Mouse (Mus musculus): ENCODE data around the gene Msn. TPM values are rescaled to one million over a fixed set of nuclear protein-coding genes. Genes with fewer than 3 reads are reported as not detected.

Gene Msn
- polyA plus RNA-seq (2015; fragmentation: Nextera tagmentation; extraction: Ambion mirVana), result 77.9 and 87.0 TPM in 2 replicates

GRCm38 (mm10) chrX:96095509-96096499 lies at the start of gene Msn:
TSS of gene Msn (plus strand) at chrX:96096042.
- 24% methylated on average over 41 of the region's 44 CpGs for WGBS
- ATAC-seq (ENCODE audit: low FRiP score, low read depth), result peak; percentile 89
- no peaks in the 10 kb centered on the region for H3K9me3 ChIP-seq
- H3K4me1 ChIP-seq, result 0 out of 2 replicates have a peak, but pooled peaks cover 5% of the 10 kb centered on the region
- peak within 1 kb of the TSS; percentile 63 for H3K27ac ChIP-seq
- no peaks in the 10 kb centered on the region for H3K36me3 ChIP-seq
- H3K27me3 ChIP-seq, result peaks cover 2% of the 10 kb centered on the region; the same call in 1 of the 2 replicates
- H3K9ac ChIP-seq, result peak within 1 kb of the TSS; percentile 71
- H3K4me3 ChIP-seq, result peak within 1 kb of the TSS; percentile 58
- H3K4me2 ChIP-seq (replicated peaks), result peak within 1 kb of the TSS; percentile 69

- no peak overlapping the region for H3K4me3 ChIP-seq
- H3K27ac ChIP-seq, result no peak overlapping the region
- H3K27me3 ChIP-seq, result no peaks in the 10 kb centered on the region; the same call in 1 of the 2 replicates
- H3K9me3 ChIP-seq, result no peaks in the 10 kb centered on the region
- 71% methylated on average over 1 of the region's 1 CpGs for WGBS
- H3K4me1 ChIP-seq, result no peaks in the 10 kb centered on the region
- no peak for ATAC-seq (ENCODE audit: low FRiP score, low read depth)
- H3K9ac ChIP-seq, result no peak overlapping the region
- no peaks in the 10 kb centered on the region for H3K36me3 ChIP-seq
- H3K4me2 ChIP-seq (replicated peaks), result no peak overlapping the region
Measured at GRCm38 (mm10) chrX:96052798-96053197, 43.0 kb upstream of the Msn start.

GRCm38 (mm10) chrX:96077747-96078146 lies 18.1 kb upstream of the Msn start:
- Histone ChIP-seq H3K4me3 (no peak overlapping the region), H3K9me3 (no peaks in the 10 kb centered on the region), H3K4me1 (no peaks in the 10 kb centered on the region), H3K27ac (no peak overlapping the region), H3K9ac (no peak overlapping the region), H3K36me3 (no peaks in the 10 kb centered on the region), H3K4me2 (replicated peaks) (no peak overlapping the region), H3K27me3 (no peaks in the 10 kb centered on the region)
- ATAC-seq (ENCODE audit: low FRiP score, low read depth), result no peak

GRCm38 (mm10) chrX:96086259-96086658 lies 9.6 kb upstream of the Msn start:
- H3K4me1 ChIP-seq, result no peaks in the 10 kb centered on the region
- no peaks in the 10 kb centered on the region for H3K27me3 ChIP-seq
- no peaks in the 10 kb centered on the region for H3K36me3 ChIP-seq
- H3K9me3 ChIP-seq, result no peaks in the 10 kb centered on the region
- no peak overlapping the region for H3K9ac ChIP-seq
- H3K4me2 ChIP-seq (replicated peaks), result no peak overlapping the region
- WGBS, result 46% methylated on average over 2 of the region's 2 CpGs
- H3K27ac ChIP-seq, result no peak overlapping the region
- H3K4me3 ChIP-seq, result no peak overlapping the region
- no peak for ATAC-seq (ENCODE audit: low FRiP score, low read depth)

- H3K36me3 ChIP-seq, result no peaks in the 10 kb centered on the region
- peak overlapping the region; percentile 69 for H3K4me2 ChIP-seq (replicated peaks)
- H3K9me3 ChIP-seq, result no peaks in the 10 kb centered on the region
- ATAC-seq (ENCODE audit: low FRiP score, low read depth), result no peak; the same call in 1 of the 2 replicates
- 17% methylated on average over 15 of the region's 15 CpGs for WGBS
- peak overlapping the region; percentile 63; the same call in 1 of the 2 replicates for H3K27ac ChIP-seq
- H3K4me3 ChIP-seq, result peak overlapping the region; percentile 58
- H3K4me1 ChIP-seq, result 0 out of 2 replicates have a peak, but pooled peaks cover 5% of the 10 kb centered on the region
- H3K27me3 ChIP-seq, result peaks cover 2% of the 10 kb centered on the region; the same call in 1 of the 2 replicates
- peak overlapping the region; percentile 71 for H3K9ac ChIP-seq
Measured at GRCm38 (mm10) chrX:96096513-96097210, 820 bp downstream of the Msn start.

- Histone ChIP-seq H3K4me2 (replicated peaks) (peak overlapping the region; percentile 69), H3K4me3 (peak overlapping the region; percentile 58), H3K27ac (no peak overlapping the region), H3K27me3 (peaks cover 2% of the 10 kb centered on the region; the same call in 1 of the 2 replicates), H3K4me1 (0 out of 2 replicates have a peak, but pooled peaks cover 5% of the 10 kb centered on the region), H3K36me3 (no peaks in the 10 kb centered on the region), H3K9me3 (no peaks in the 10 kb centered on the region), H3K9ac (no peak overlapping the region)
- no peak for ATAC-seq (ENCODE audit: low FRiP score, low read depth)
- 45% methylated on average over 5 of the region's 5 CpGs for WGBS
Measured at GRCm38 (mm10) chrX:96097491-96097970, 1.7 kb downstream of the Msn start.

GRCm38 (mm10) chrX:96099003-96099402 lies 3.2 kb downstream of the Msn start:
- 67% methylated on average over 2 of the region's 2 CpGs for WGBS
- ATAC-seq (ENCODE audit: low FRiP score, low read depth), result no peak
- H3K4me2 ChIP-seq (replicated peaks), result no peak overlapping the region

GRCm38 (mm10) chrX:96107427-96108291 lies 11.8 kb downstream of the Msn start:
- Histone ChIP-seq H3K9me3 (no peaks in the 10 kb centered on the region), H3K27me3 (no peaks in the 10 kb centered on the region), H3K27ac (no peak overlapping the region), H3K4me2 (replicated peaks) (no peak overlapping the region), H3K4me1 (no peaks in the 10 kb centered on the region), H3K36me3 (no peaks in the 10 kb centered on the region), H3K9ac (no peak overlapping the region), H3K4me3 (no peak overlapping the region)
- ATAC-seq (ENCODE audit: low FRiP score, low read depth), result peak; percentile 90
- WGBS, result 26% methylated on average over 3 of the region's 3 CpGs

More at GRCm38 (mm10) chrX:96099003-96099402, 3.2 kb downstream of the Msn start:
- H3K9ac ChIP-seq, result no peak overlapping the region
- 0 out of 2 replicates have a peak, but pooled peaks cover 5% of the 10 kb centered on the region for H3K4me1 ChIP-seq
- H3K9me3 ChIP-seq, result no peaks in the 10 kb centered on the region
- no peaks in the 10 kb centered on the region for H3K36me3 ChIP-seq
- H3K27ac ChIP-seq, result no peak overlapping the region
- peaks cover under 1% of the 10 kb centered on the region; the same call in 1 of the 2 replicates for H3K27me3 ChIP-seq
- no peak overlapping the region for H3K4me3 ChIP-seq

- no peaks in the 10 kb centered on the region for H3K9me3 ChIP-seq
- H3K4me3 ChIP-seq, result no peak overlapping the region
Measured at GRCm38 (mm10) chrX:96113106-96113634, 17.3 kb downstream of the Msn start.

GRCm38 (mm10) chrX:96115501-96115900 lies 19.7 kb downstream of the Msn start:
- ATAC-seq (ENCODE audit: low FRiP score, low read depth), result no peak
- no peaks in the 10 kb centered on the region for H3K27me3 ChIP-seq
- no peak overlapping the region for H3K9ac ChIP-seq
- no peak overlapping the region for H3K4me3 ChIP-seq
- no peak overlapping the region for H3K4me2 ChIP-seq (replicated peaks)
- no peak overlapping the region for H3K27ac ChIP-seq
- no peaks in the 10 kb centered on the region for H3K4me1 ChIP-seq
- no peaks in the 10 kb centered on the region for H3K36me3 ChIP-seq
- H3K9me3 ChIP-seq, result no peaks in the 10 kb centered on the region

More at GRCm38 (mm10) chrX:96113106-96113634, 17.3 kb downstream of the Msn start:
- no peak for ATAC-seq (ENCODE audit: low FRiP score, low read depth)
- H3K4me2 ChIP-seq (replicated peaks), result no peak overlapping the region
- H3K36me3 ChIP-seq, result no peaks in the 10 kb centered on the region
- no peak overlapping the region for H3K27ac ChIP-seq
- no peaks in the 10 kb centered on the region for H3K4me1 ChIP-seq
- no peaks in the 10 kb centered on the region for H3K27me3 ChIP-seq
- no peak overlapping the region for H3K9ac ChIP-seq

GRCm38 (mm10) chrX:96117366-96117765 lies 21.5 kb downstream of the Msn start:
- Histone ChIP-seq H3K4me2 (replicated peaks) (no peak overlapping the region), H3K4me1 (no peaks in the 10 kb centered on the region), H3K9me3 (no peaks in the 10 kb centered on the region), H3K4me3 (no peak overlapping the region), H3K36me3 (no peaks in the 10 kb centered on the region), H3K27ac (no peak overlapping the region), H3K27me3 (no peaks in the 10 kb centered on the region), H3K9ac (no peak overlapping the region)
- no peak for ATAC-seq (ENCODE audit: low FRiP score, low read depth)
- 91% methylated on average over 1 of the region's 1 CpGs for WGBS

Data from limb, embryonic 13.5 days (tissue).